Mouse (Mus musculus): ENCODE measurements around the gene Hba-a2.

- TF ChIP-seq CTCF (IDR thresholded peaks at IDR 0.05; ENCODE audit: low read depth) (no peak), EP300 (IDR thresholded peaks at IDR 0.05; ENCODE audit: low read depth) (no peak)
Observed at GRCm38 (mm10) chr11:32248350-32248749, 47.9 kb upstream of the Hba-a2 start.

Data from heart, postnatal 0 days (tissue).